Mouse (Mus musculus): Measurements from ENCODE around the gene Ubxn11. TPM values are rescaled to one million over a fixed set of nuclear protein-coding genes. Genes with fewer than 3 reads are reported as not detected.
"Not testable (repeated sequence)": the region's sequence is repeated elsewhere in the genome, so short reads cannot be mapped to it uniquely, and the experiment has no call there.

Gene Ubxn11
- total RNA-seq, 2 experiments from 2014 or later, result 1.2 to 2.0 TPM

GRCm38 (mm10) chr4:134119644-134120043 is 17.3 kb downstream of the Ubxn11 start:
- DNase-seq, result no peak

GRCm38 (mm10) chr4:134120192-134120805 is 17.9 kb downstream of the Ubxn11 start:
- DNase-seq, result no peak

- no peak for DNase-seq
Observed at GRCm38 (mm10) chr4:134120916-134121315, 18.5 kb downstream of the Ubxn11 start.

- DNase-seq, result no peak
Observed at GRCm38 (mm10) chr4:134121571-134121970, 19.2 kb downstream of the Ubxn11 start.

GRCm38 (mm10) chr4:134122281-134122680 is 19.9 kb downstream of the Ubxn11 start:
- DNase-seq, result no peak

- no peak for DNase-seq
Observed at GRCm38 (mm10) chr4:134123147-134123546, 20.8 kb downstream of the Ubxn11 start.

- DNase-seq, result peak; percentile 54
Observed at GRCm38 (mm10) chr4:134123680-134124551, 21.5 kb downstream of the Ubxn11 start.

GRCm38 (mm10) chr4:134125383-134126060 is 23.2 kb downstream of the Ubxn11 start:
- no peak for DNase-seq

- no peak for DNase-seq
Observed at GRCm38 (mm10) chr4:134126300-134127120, 24.1 kb downstream of the Ubxn11 start.

- no peak for DNase-seq
Observed at GRCm38 (mm10) chr4:134127121-134127455, 24.7 kb downstream of the Ubxn11 start.

GRCm38 (mm10) chr4:134127793-134128192 is 25.4 kb downstream of the Ubxn11 start:
- DNase-seq, result no peak

GRCm38 (mm10) chr4:134128221-134128982 is 26.0 kb downstream of the Ubxn11 start, which contains the start of gene Sh3bgrl3:
Sh3bgrl3 (minus strand) TSS chr4:134128789.
- peak; percentile 89 for DNase-seq

- DNase-seq, result no peak
Observed at GRCm38 (mm10) chr4:134128983-134129362, 26.6 kb downstream of the Ubxn11 start.

GRCm38 (mm10) chr4:134129482-134129881 is 27.1 kb downstream of the Ubxn11 start:
- DNase-seq, result no peak

GRCm38 (mm10) chr4:134132117-134132516 is 29.7 kb downstream of the Ubxn11 start:
- no peak for DNase-seq

GRCm38 (mm10) chr4:134132519-134133095 is 30.2 kb downstream of the Ubxn11 start:
- DNase-seq, result no peak

GRCm38 (mm10) chr4:134136280-134136926 is 34.0 kb downstream of the Ubxn11 start:
- no peak for DNase-seq

GRCm38 (mm10) chr4:134138857-134139256 is 36.5 kb downstream of the Ubxn11 start:
- no peak for DNase-seq

- DNase-seq, result not testable (repeated sequence)
Observed at GRCm38 (mm10) chr4:134144297-134144696, 41.9 kb downstream of the Ubxn11 start.

GRCm38 (mm10) chr4:134149389-134149788 is 47.0 kb downstream of the Ubxn11 start:
- no peak for DNase-seq

GRCm38 (mm10) chr4:134152112-134152511 is 49.7 kb downstream of the Ubxn11 start:
- no peak for DNase-seq
